Mouse (Mus musculus) forebrain, postnatal 0 days (tissue): ENCODE results near the gene Trappc3. TPM values are rescaled to one million over a fixed set of nuclear protein-coding genes. Genes with fewer than 3 reads are reported as not detected.
"Not testable (repeated sequence)": the region's sequence is repeated elsewhere in the genome, so short reads cannot be mapped to it uniquely, and the experiment has no call there.

ENCODE experiments used
- ATAC-seq: fragments of 200-750 bp; cut with Nextera tagmentation; 2 replicates; pipeline ENCODE4 v1.8.0; 2017; ENCODE audit warnings: mild to moderate bottlenecking, moderate library complexity
- DNase-seq: peaks from one replicate; pipeline ENCODE4 v3.0.0-alpha.2; 2015
- H3K27ac ChIP-seq: fragments of 300-500 bp; sonication (generic); 2 replicates; pipeline ENCODE4 v1.5.1; 2014; ENCODE audit warnings: low read depth, mild to moderate bottlenecking, antibody characterized with exemption, low read length, moderate library complexity, mixed read lengths
- H3K27me3 ChIP-seq: fragments of 300-500 bp; sonication (generic); 2 replicates; pipeline ENCODE4 v1.6.1; 2014; ENCODE audit warnings: mild to moderate bottlenecking, low read length, mixed read lengths; ENCODE audit not compliant: insufficient read depth
- H3K36me3 ChIP-seq: fragments of 300-500 bp; sonication (generic); 2 replicates; pipeline ENCODE4 v1.6.1; 2014; ENCODE audit warnings: mild to moderate bottlenecking, moderate library complexity; ENCODE audit not compliant: insufficient read depth
- H3K4me1 ChIP-seq: fragments of 300-500 bp; sonication (generic); 2 replicates; pipeline ENCODE4 v1.6.1; 2014; ENCODE audit warnings: antibody characterized with exemption; ENCODE audit not compliant: insufficient read depth
- H3K4me2 ChIP-seq: fragments of 300-500 bp; sonication (generic); 2 replicates; pipeline ENCODE4 v1.6.1; 2014; ENCODE audit warnings: low read depth, mild to moderate bottlenecking, moderate library complexity
- H3K4me3 ChIP-seq: fragments of 300-500 bp; sonication (generic); 2 replicates; pipeline ENCODE4 v1.5.1; 2014; ENCODE audit warnings: low read depth, low read length, mixed read lengths
- H3K9ac ChIP-seq: fragments of 300-500 bp; sonication (generic); 2 replicates; pipeline ENCODE4 v1.6.1; 2014; ENCODE audit warnings: mild to moderate bottlenecking
- H3K9me3 ChIP-seq: fragments of 300-500 bp; sonication (generic); 2 replicates; pipeline ENCODE4 v1.6.1; 2016; ENCODE audit warnings: low read length
- CTCF ChIP-seq: sonication (generic); IDR thresholded peaks from 2 replicates; pipeline ENCODE4 v1.5.1; 2016; ENCODE audit warnings: antibody characterized with exemption, control low read depth, low read depth
- WGBS: fragments of 180-500 bp; shearing (Covaris S2); extraction: QIAGEN DNeasy Blood & Tissue Kit; methylation state at CpG from one replicate; pipeline ENCODE4 v1.1.7; 2014; 5-methylcytosine and 5-hydroxymethylcytosine counted together
- polyA plus RNA-seq: library from polyadenylated mRNA; unstranded; fragments of >200 nt; fragmentation: Nextera tagmentation; extraction: Ambion mirVana; gene quantifications from 2 replicates; pipeline ENCODE4 v1.2.1, GENCODE M21; 2015
- total RNA-seq: library from RNA; depleted of rRNA; stranded (reverse); fragments of >200 nt; gene quantifications from 2 replicates; pipeline ENCODE4 v1.2.3, GENCODE M21; 2014; rRNA removed

Gene Trappc3
- total RNA-seq (143 TPM in 2 replicates), polyA plus RNA-seq (199 and 202 TPM in 2 replicates)

DNA sequence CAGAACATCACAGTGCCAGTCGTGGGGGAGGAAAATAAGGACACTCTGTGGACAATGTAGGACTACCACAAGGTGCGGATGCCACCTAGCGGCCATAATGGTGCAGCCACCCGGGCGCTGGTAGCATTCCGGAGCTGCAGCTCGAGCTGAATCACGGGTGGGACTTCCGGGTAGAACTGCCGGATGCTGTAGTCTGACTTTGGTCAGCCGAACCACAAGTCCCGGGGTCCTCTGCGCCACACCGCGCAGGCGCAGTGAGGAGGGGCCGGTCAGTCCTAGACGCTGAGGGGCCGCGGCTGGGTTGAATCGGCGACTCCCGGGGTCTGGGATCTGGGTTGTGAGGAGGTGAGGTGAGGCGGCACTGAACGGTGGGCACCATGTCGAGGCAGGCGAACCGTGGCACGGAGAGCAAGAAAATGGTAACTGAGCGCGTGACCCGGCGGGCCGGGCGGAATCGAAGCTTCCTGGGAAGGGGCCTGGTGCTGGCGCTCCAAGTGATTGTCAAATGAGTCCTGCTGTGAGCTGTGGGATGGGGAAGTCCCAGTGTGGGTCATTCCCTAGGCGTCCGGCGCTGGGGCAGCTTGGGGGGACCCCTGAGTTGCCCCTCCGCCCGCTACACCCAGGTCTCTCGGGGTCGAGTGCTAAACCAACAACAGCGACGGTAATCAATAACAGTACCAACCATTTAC lies at the start of gene Trappc3:
Trappc3 (plus strand) TSS at position 207 of the 689 bp plus-strand sequence.
- ATAC-seq = peak; percentile 99

GRCm38 (mm10) chr4:126217771-126218170 lies 44.4 kb upstream of the Trappc3 start:
- WGBS = 84% methylated on average over 6 of the region's 6 CpGs
- TF ChIP-seq CTCF = no peak
- ATAC-seq = no peak
- no peak for DNase-seq
- Histone ChIP-seq H3K9me3 (no peaks in the 10 kb centered on the region), H3K27me3 (no peaks in the 10 kb centered on the region), H3K4me3 (no peak overlapping the region), H3K4me2 (no peak overlapping the region), H3K36me3 (no peaks in the 10 kb centered on the region), H3K9ac (no peak overlapping the region), H3K4me1 (no peaks in the 10 kb centered on the region), H3K27ac (no peak overlapping the region)

More for the DNA sequence above, at the start of gene Trappc3:
- DNase-seq = peak; percentile 98
- Histone ChIP-seq H3K4me1 (peaks cover 10% of the 10 kb centered on the region), H3K27ac (no peak within 1 kb of the TSS), H3K27me3 (no peaks in the 10 kb centered on the region; the same call in 1 of the 2 replicates), H3K4me2 (peak within 1 kb of the TSS; percentile 62), H3K4me3 (peak within 1 kb of the TSS; percentile 67), H3K9ac (peak within 1 kb of the TSS; percentile 79), H3K36me3 (peaks cover 4% of the 10 kb centered on the region; the same call in 1 of the 2 replicates), H3K9me3 (no peaks in the 10 kb centered on the region)
- peak; percentile 99 for TF ChIP-seq CTCF
- under 1% methylated on average over 46 of the region's 46 CpGs for WGBS

GRCm38 (mm10) chr4:126219540-126219939 lies 42.6 kb upstream of the Trappc3 start:
- not testable (repeated sequence) for H3K27me3 ChIP-seq, H3K4me2 ChIP-seq, H3K4me3 ChIP-seq, H3K9ac ChIP-seq, H3K27ac ChIP-seq, ATAC-seq, DNase-seq, H3K9me3 ChIP-seq, H3K36me3 ChIP-seq, H3K4me1 ChIP-seq
- WGBS = 82% methylated on average over 3 of the region's 3 CpGs

DNA sequence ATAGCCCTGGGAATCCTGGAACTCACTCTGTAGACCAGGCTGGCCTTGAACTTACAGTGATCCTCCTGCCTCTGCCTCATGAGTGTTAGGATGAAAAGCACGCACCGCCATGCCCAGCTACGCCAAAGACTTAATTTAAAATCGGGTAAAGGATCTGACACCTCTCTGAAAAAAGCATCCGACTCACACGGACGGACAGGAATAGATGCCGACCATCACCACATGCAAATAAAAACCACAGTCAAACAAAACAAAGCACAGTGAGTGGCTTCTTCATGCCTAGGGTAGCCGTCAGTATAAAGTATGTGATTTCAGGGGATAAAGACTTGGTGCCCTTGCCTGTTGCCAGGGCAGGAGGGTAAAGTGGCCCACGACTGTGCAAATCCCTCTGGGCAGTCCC lies 42.1 kb upstream of the Trappc3 start:
- no peak overlapping the region for H3K9ac ChIP-seq
- H3K27ac ChIP-seq = no peak overlapping the region
- no peak for ATAC-seq
- no peaks in the 10 kb centered on the region for H3K36me3 ChIP-seq
- TF ChIP-seq CTCF = no peak
- no peaks in the 10 kb centered on the region for H3K9me3 ChIP-seq
- 94% methylated on average over 10 of the region's 10 CpGs for WGBS
- no peaks in the 10 kb centered on the region for H3K27me3 ChIP-seq
- DNase-seq = no peak
- no peak overlapping the region for H3K4me2 ChIP-seq
- H3K4me3 ChIP-seq = no peak overlapping the region
- H3K4me1 ChIP-seq = no peaks in the 10 kb centered on the region

DNA sequence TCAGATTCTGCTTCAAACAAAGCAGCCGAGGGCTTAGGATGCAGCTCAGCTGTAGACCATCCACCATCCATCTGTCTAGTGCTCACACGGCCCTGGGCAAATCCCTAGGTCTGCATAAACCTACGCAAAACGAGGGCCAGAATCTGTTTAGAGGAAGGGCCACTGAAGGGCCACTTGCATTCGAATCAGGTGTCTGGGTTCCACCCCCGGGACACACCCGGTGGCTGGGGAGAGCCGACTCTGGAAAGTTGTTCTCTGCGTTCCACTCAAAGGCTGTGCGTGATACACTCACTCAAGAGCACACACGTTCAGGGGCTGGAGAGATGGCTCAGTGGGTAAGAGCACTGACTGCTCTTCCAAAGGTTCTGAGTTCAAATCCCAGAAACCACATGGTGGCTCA lies 39.5 kb upstream of the Trappc3 start:
- H3K27ac ChIP-seq = no peak overlapping the region
- DNase-seq (no peak), ATAC-seq (no peak)
- no peak overlapping the region for H3K4me3 ChIP-seq
- no peaks in the 10 kb centered on the region for H3K27me3 ChIP-seq
- TF ChIP-seq CTCF = no peak
- H3K4me2 ChIP-seq = no peak overlapping the region
- no peaks in the 10 kb centered on the region for H3K36me3 ChIP-seq
- H3K9me3 ChIP-seq = no peaks in the 10 kb centered on the region
- no peak overlapping the region for H3K9ac ChIP-seq
- no peaks in the 10 kb centered on the region for H3K4me1 ChIP-seq
- 83% methylated on average over 11 of the region's 11 CpGs for WGBS

- no peak overlapping the region for H3K27ac ChIP-seq
- DNase-seq (no peak), ATAC-seq (no peak)
- H3K4me3 ChIP-seq = no peak overlapping the region
- H3K4me1 ChIP-seq = no peaks in the 10 kb centered on the region
- H3K9ac ChIP-seq = no peak overlapping the region
- WGBS = 56% methylated on average over 12 of the region's 12 CpGs
- peak overlapping the region; percentile 44; the same call in 1 of the 2 replicates for H3K4me2 ChIP-seq
- no peak for TF ChIP-seq CTCF
- peaks cover 11% of the 10 kb centered on the region for H3K36me3 ChIP-seq
- H3K27me3 ChIP-seq = no peaks in the 10 kb centered on the region
- H3K9me3 ChIP-seq = no peaks in the 10 kb centered on the region
These were observed 35.5 kb upstream of the Trappc3 start for GRCm38 (mm10) chr4:126226640-126227039.

DNA sequence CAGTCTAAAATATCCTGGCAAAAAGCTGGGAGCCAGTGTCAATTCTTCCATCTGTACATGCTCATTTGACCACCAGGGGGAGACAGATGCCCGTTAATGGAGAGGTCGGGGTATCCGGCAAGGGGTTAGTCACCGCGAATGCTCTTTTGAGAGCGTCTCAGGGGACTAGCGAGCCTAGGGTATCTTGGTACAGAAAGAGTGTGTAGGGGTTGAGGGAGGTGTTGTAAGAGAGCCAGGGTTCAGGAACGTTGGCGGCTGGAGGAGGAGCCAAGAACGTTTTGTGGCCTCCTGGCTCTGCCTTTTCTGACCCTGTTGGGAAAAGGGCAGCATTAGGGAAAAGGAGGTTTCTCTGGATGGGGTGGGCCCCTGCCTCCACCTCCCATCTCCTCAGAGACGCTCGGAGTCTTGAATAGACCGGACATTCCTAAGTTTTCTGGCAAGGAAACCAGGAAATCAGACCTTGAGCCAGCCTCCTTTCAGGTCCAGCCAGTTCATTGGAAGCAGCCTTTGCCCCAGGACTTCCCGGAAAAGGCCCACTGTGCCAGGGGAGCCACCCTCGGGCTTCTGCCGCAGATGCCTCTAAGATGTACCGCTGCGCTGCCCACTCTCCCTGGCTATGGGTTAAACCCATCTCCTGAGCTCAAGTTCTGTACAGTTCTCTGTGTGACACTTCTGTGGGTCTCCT lies 34.9 kb upstream of the Trappc3 start:
- H3K4me2 ChIP-seq = peak overlapping the region; percentile 44
- peak overlapping the region; percentile 23; the same call in 1 of the 2 replicates for H3K9ac ChIP-seq
- peaks cover 17% of the 10 kb centered on the region for H3K36me3 ChIP-seq
- peak overlapping the region; percentile 22 for H3K4me3 ChIP-seq
- H3K4me1 ChIP-seq = no peaks in the 10 kb centered on the region
- no peaks in the 10 kb centered on the region for H3K9me3 ChIP-seq
- H3K27ac ChIP-seq = no peak overlapping the region
- peak; percentile 92 for TF ChIP-seq CTCF
- peak; percentile 90 for DNase-seq
- no peaks in the 10 kb centered on the region for H3K27me3 ChIP-seq
- 9% methylated on average over 18 of the region's 18 CpGs for WGBS
- peak; percentile 87 for ATAC-seq
